Mouse (Mus musculus) midbrain, embryonic 11.5 days (tissue): ENCODE results near the gene Olfr1158. TPM values are rescaled to one million over a fixed set of nuclear protein-coding genes. Genes with fewer than 3 reads are reported as not detected.
"Not testable (repeated sequence)": the region's sequence is repeated elsewhere in the genome, so short reads cannot be mapped to it uniquely, and the experiment has no call there.

Experiments
- ATAC-seq: fragments of 200-750 bp; cut with Nextera tagmentation; 2 replicates; pipeline ENCODE4 v1.8.0; 2017; ENCODE audit warnings: moderate TSS enrichment, moderate library complexity; ENCODE audit not compliant: low FRiP score
- DNase-seq: peaks from one replicate; pipeline ENCODE4 v3.0.0; 2015; ENCODE audit warnings: low spot score; ENCODE audit errors: missing footprints
- H3K27ac ChIP-seq: fragments of 300-500 bp; sonication (generic); 2 replicates; pipeline ENCODE4 v1.5.1; 2014; ENCODE audit warnings: low read depth, low read length
- H3K27me3 ChIP-seq: fragments of 300-500 bp; sonication (generic); 2 replicates; pipeline ENCODE4 v1.6.1; 2014; ENCODE audit warnings: mild to moderate bottlenecking, low read length, moderate library complexity, mixed read lengths; ENCODE audit not compliant: control insufficient read depth, insufficient read depth
- H3K36me3 ChIP-seq: fragments of 300-500 bp; sonication (generic); 2 replicates; pipeline ENCODE4 v1.6.1; 2014; ENCODE audit warnings: mild to moderate bottlenecking, low read length, moderate library complexity, mixed read lengths; ENCODE audit not compliant: control insufficient read depth, insufficient read depth
- H3K4me1 ChIP-seq: fragments of 300-500 bp; sonication (generic); 2 replicates; pipeline ENCODE4 v1.6.1; 2014; ENCODE audit warnings: low read length; ENCODE audit not compliant: control insufficient read depth, insufficient read depth
- H3K4me2 ChIP-seq: fragments of 300-500 bp; sonication (generic); 2 replicates; pipeline ENCODE4 v1.6.1; 2014; ENCODE audit warnings: mild to moderate bottlenecking, moderate library complexity
- H3K4me3 ChIP-seq: fragments of 300-500 bp; sonication (generic); 2 replicates; pipeline ENCODE4 v1.5.1; 2014; ENCODE audit warnings: low read depth, low read length
- H3K9ac ChIP-seq: fragments of 300-500 bp; sonication (generic); 2 replicates; pipeline ENCODE4 v1.6.1; 2014; ENCODE audit warnings: low read length
- H3K9me3 ChIP-seq: fragments of 300-500 bp; sonication (generic); 2 replicates; pipeline ENCODE4 v1.6.1; 2016; ENCODE audit warnings: low read length; ENCODE audit not compliant: control insufficient read depth
- WGBS: fragments of 180-500 bp; shearing (Covaris S2); extraction: QIAGEN DNeasy Blood & Tissue Kit; methylation state at CpG from one replicate; pipeline ENCODE4 v1.1.7; 2014; 5-methylcytosine and 5-hydroxymethylcytosine counted together
- polyA plus RNA-seq: library from polyadenylated mRNA; unstranded; fragments of >200 nt; fragmentation: Nextera tagmentation; extraction: Ambion mirVana; gene quantifications from 2 replicates; pipeline ENCODE4 v1.2.1, GENCODE M21; 2014

The Olfr1158 gene
- not detected in 2 replicates for polyA plus RNA-seq

GRCm38 (mm10) chr2:87989813-87990212 is at the start of gene Olfr1158:
Gene Olfr1158 (plus strand): TSS chr2:87990113.
- Histone ChIP-seq H3K9ac (no peak within 1 kb of the TSS), H3K9me3 (no peaks in the 10 kb centered on the region), H3K36me3 (no peaks in the 10 kb centered on the region), H3K4me1 (no peaks in the 10 kb centered on the region), H3K4me3 (no peak within 1 kb of the TSS), H3K27ac (no peak within 1 kb of the TSS), H3K4me2 (no peak within 1 kb of the TSS), H3K27me3 (no peaks in the 10 kb centered on the region)
- ATAC-seq (no peak), DNase-seq (no peak)

- ATAC-seq, result no peak
- no peak within 1 kb of the TSS for H3K4me2 ChIP-seq
- no peaks in the 10 kb centered on the region for H3K36me3 ChIP-seq
- DNase-seq, result no peak
- H3K4me1 ChIP-seq, result no peaks in the 10 kb centered on the region
- no peaks in the 10 kb centered on the region for H3K27me3 ChIP-seq
- H3K9me3 ChIP-seq, result no peaks in the 10 kb centered on the region
- H3K4me3 ChIP-seq, result no peak within 1 kb of the TSS
- no peak within 1 kb of the TSS for H3K9ac ChIP-seq
- WGBS, result 96% methylated on average over 1 of the region's 1 CpGs
- no peak within 1 kb of the TSS for H3K27ac ChIP-seq
Observed at GRCm38 (mm10) chr2:87945037-87945436, 44.9 kb upstream of the Olfr1158 start, which contains the start of gene Olfr1155. Gene Olfr1155 (minus strand): TSS chr2:87945137.

- Histone ChIP-seq H3K4me2 (no peak within 1 kb of the TSS), H3K4me3 (no peak within 1 kb of the TSS), H3K36me3 (no peaks in the 10 kb centered on the region), H3K9ac (no peak within 1 kb of the TSS), H3K27me3 (no peaks in the 10 kb centered on the region), H3K27ac (no peak within 1 kb of the TSS), H3K4me1 (no peaks in the 10 kb centered on the region), H3K9me3 (no peaks in the 10 kb centered on the region)
- ATAC-seq, result no peak
- DNase-seq, result no peak
Observed at GRCm38 (mm10) chr2:87953000-87953399, 36.9 kb upstream of the Olfr1158 start, which contains the start of gene Olfr1156. Gene Olfr1156 (minus strand): TSS chr2:87953100.

- Histone ChIP-seq H3K9me3 (no peaks in the 10 kb centered on the region), H3K36me3 (no peaks in the 10 kb centered on the region), H3K27me3 (no peaks in the 10 kb centered on the region), H3K9ac (no peak within 1 kb of the TSS), H3K4me1 (no peaks in the 10 kb centered on the region), H3K27ac (no peak within 1 kb of the TSS), H3K4me3 (no peak within 1 kb of the TSS), H3K4me2 (no peak within 1 kb of the TSS)
- no peak for ATAC-seq
- WGBS, result 95% methylated on average over 4 of the region's 4 CpGs
- no peak for DNase-seq
Observed at GRCm38 (mm10) chr2:87968199-87968598, 21.7 kb upstream of the Olfr1158 start, which contains the start of gene Olfr1157. Gene Olfr1157 (minus strand): TSS chr2:87968299.

- no peak for ATAC-seq
- H3K36me3 ChIP-seq, result no peaks in the 10 kb centered on the region
- 80% methylated on average over 3 of the region's 3 CpGs for WGBS
Observed at GRCm38 (mm10) chr2:87974563-87974962, 15.3 kb upstream of the Olfr1158 start, which contains the start of gene Olfr74. Gene Olfr74 (minus strand): TSS chr2:87974663.

GRCm38 (mm10) chr2:88007515-88008318 is 17.8 kb downstream of the Olfr1158 start, which contains the start of gene Olfr1160:
Gene Olfr1160 (minus strand): TSS chr2:88008268.
- DNase-seq, result no peak
- H3K9me3 ChIP-seq, result no peaks in the 10 kb centered on the region
- H3K4me2 ChIP-seq, result no peak within 1 kb of the TSS
- H3K9ac ChIP-seq, result no peak within 1 kb of the TSS
- no peak within 1 kb of the TSS for H3K4me3 ChIP-seq
- no peaks in the 10 kb centered on the region for H3K27me3 ChIP-seq
- no peak within 1 kb of the TSS for H3K27ac ChIP-seq
- ATAC-seq, result no peak
- no peaks in the 10 kb centered on the region for H3K4me1 ChIP-seq
- H3K36me3 ChIP-seq, result no peaks in the 10 kb centered on the region

More at GRCm38 (mm10) chr2:87974563-87974962, 15.3 kb upstream of the Olfr1158 start, which contains the start of gene Olfr74:
- Histone ChIP-seq H3K27me3 (no peaks in the 10 kb centered on the region), H3K27ac (no peak within 1 kb of the TSS), H3K9me3 (no peaks in the 10 kb centered on the region), H3K4me2 (no peak within 1 kb of the TSS), H3K4me1 (no peaks in the 10 kb centered on the region), H3K9ac (no peak within 1 kb of the TSS), H3K4me3 (no peak within 1 kb of the TSS)
- no peak for DNase-seq

- H3K36me3 ChIP-seq, H3K4me2 ChIP-seq, ATAC-seq, H3K9ac ChIP-seq, H3K27me3 ChIP-seq, H3K4me1 ChIP-seq, H3K9me3 ChIP-seq, DNase-seq, H3K4me3 ChIP-seq, H3K27ac ChIP-seq: not testable (repeated sequence)
- WGBS, result 80% methylated on average over 1 of the region's 1 CpGs
Observed at GRCm38 (mm10) chr2:88022474-88022873, 32.6 kb downstream of the Olfr1158 start, which contains the start of gene Olfr1161. Gene Olfr1161 (plus strand): TSS chr2:88022774.

GRCm38 (mm10) chr2:88037599-88037998 is 47.7 kb downstream of the Olfr1158 start, which contains the start of gene Olfr73:
Gene Olfr73 (minus strand): TSS chr2:88037699.
- H3K4me3 ChIP-seq, result no peak within 1 kb of the TSS
- H3K4me2 ChIP-seq, result no peak within 1 kb of the TSS
- DNase-seq (no peak), ATAC-seq (no peak)
- H3K36me3 ChIP-seq, result no peaks in the 10 kb centered on the region
- no peak within 1 kb of the TSS for H3K9ac ChIP-seq
- H3K27ac ChIP-seq, result no peak within 1 kb of the TSS
- no peaks in the 10 kb centered on the region for H3K27me3 ChIP-seq
- H3K9me3 ChIP-seq, result no peaks in the 10 kb centered on the region
- no peaks in the 10 kb centered on the region for H3K4me1 ChIP-seq
